Mouse (Mus musculus): Measurements from ENCODE around the gene Cyp2s1. TPM values are rescaled to one million over a fixed set of nuclear protein-coding genes. Genes with fewer than 3 reads are reported as not detected.
A peak's percentile ranks its signal among the peaks of the same experiment; 100 is the strongest.

The Cyp2s1 gene
- polyA plus RNA-seq, 1 experiment from 2014 or later = 3.9 TPM

- Histone ChIP-seq H3K4me3 (peak within 1 kb of the TSS; percentile 68), H3K9ac (peak within 1 kb of the TSS; percentile 74), H3K9me3 (no peaks in the 10 kb centered on the region), H3K36me3 (peaks cover 10% of the 10 kb centered on the region; the same call in 1 of the 2 replicates), H3K4me2 (peak within 1 kb of the TSS; percentile 76), H3K27ac (peak within 1 kb of the TSS; percentile 86), H3K4me1 (peaks cover 39% of the 10 kb centered on the region), H3K27me3 (no peaks in the 10 kb centered on the region)
- peak; percentile 91 for ATAC-seq (ENCODE audit: insufficient number of reproducible peaks, low FRiP score, low TSS enrichment, low read depth)
- 1% methylated on average over 25 of the region's 30 CpGs for WGBS
Observed at GRCm38 (mm10) chr7:25788220-25789128, 28.2 kb downstream of the Cyp2s1 start, which contains the start of gene Axl. Gene Axl (minus strand): TSS chr7:25788705.

DNA sequence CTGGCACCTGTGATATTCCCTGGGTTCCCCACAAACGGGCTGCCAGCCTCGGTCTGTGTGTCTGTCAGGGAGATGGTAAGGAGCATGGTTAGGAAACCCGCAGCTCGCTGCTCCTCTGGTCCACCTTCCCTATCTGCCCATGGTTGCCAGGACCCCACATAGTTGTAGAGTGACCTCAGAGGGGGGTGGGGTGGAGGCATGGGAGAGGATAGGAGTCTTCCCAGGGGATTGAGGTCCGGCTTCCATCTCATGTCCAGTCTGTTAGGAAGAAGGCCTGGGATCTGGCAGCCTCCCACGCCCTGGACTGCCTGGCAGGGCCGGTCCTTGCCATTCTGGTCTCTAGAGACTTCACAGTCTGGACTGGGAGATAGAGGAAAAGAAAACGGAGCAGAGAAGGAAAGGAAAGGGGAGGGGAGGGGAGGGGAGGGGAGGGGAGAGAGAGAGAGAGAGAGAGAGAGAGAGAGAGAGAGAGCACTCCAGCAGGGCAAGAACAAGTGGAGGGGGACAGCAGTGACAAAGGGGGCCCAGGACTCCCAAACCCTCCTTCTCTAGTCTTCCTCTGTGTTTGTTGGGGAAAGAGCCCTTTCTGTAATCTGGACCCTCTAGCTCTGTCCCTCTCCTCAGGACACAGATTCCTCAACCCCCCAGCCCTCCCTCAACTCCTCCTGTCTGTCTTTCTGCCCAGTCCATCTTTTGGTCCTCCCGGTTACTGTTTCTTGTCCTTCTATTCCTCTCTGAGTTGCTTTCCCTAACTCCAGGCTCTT, 29.1 kb downstream of the Cyp2s1 start:
- H3K9ac ChIP-seq = peak overlapping the region; percentile 74
- no peaks in the 10 kb centered on the region for H3K9me3 ChIP-seq
- H3K4me1 ChIP-seq = peaks cover 43% of the 10 kb centered on the region
- ATAC-seq (ENCODE audit: insufficient number of reproducible peaks, low FRiP score, low TSS enrichment, low read depth) = no peak
- peaks cover 13% of the 10 kb centered on the region; the same call in 1 of the 2 replicates for H3K36me3 ChIP-seq
- 23% methylated on average over 9 of the region's 9 CpGs for WGBS
- no peaks in the 10 kb centered on the region for H3K27me3 ChIP-seq
- peak overlapping the region; percentile 76 for H3K4me2 ChIP-seq
- peak overlapping the region; percentile 68 for H3K4me3 ChIP-seq
- peak overlapping the region; percentile 86; the same call in 1 of the 2 replicates for H3K27ac ChIP-seq

- Histone ChIP-seq H3K27ac (no peak overlapping the region), H3K4me3 (peak overlapping the region; percentile 68), H3K9ac (no peak overlapping the region)
Observed at GRCm38 (mm10) chr7:25786974-25787373, 29.7 kb downstream of the Cyp2s1 start.

GRCm38 (mm10) chr7:25785752-25786151, 31.0 kb downstream of the Cyp2s1 start:
- Histone ChIP-seq H3K27ac (no peak overlapping the region), H3K4me2 (no peak overlapping the region), H3K4me1 (peaks cover 60% of the 10 kb centered on the region), H3K27me3 (no peaks in the 10 kb centered on the region), H3K4me3 (no peak overlapping the region), H3K9me3 (no peaks in the 10 kb centered on the region), H3K9ac (no peak overlapping the region), H3K36me3 (peaks cover 13% of the 10 kb centered on the region; the same call in 1 of the 2 replicates)
- ATAC-seq (ENCODE audit: insufficient number of reproducible peaks, low FRiP score, low TSS enrichment, low read depth) = no peak
- WGBS = 68% methylated on average over 4 of the region's 4 CpGs

More at GRCm38 (mm10) chr7:25786974-25787373, 29.7 kb downstream of the Cyp2s1 start:
- ATAC-seq (ENCODE audit: insufficient number of reproducible peaks, low FRiP score, low TSS enrichment, low read depth) = no peak
- H3K36me3 ChIP-seq = peaks cover 13% of the 10 kb centered on the region; the same call in 1 of the 2 replicates
- H3K27me3 ChIP-seq = no peaks in the 10 kb centered on the region
- 63% methylated on average over 4 of the region's 4 CpGs for WGBS
- no peaks in the 10 kb centered on the region for H3K9me3 ChIP-seq
- H3K4me1 ChIP-seq = peaks cover 48% of the 10 kb centered on the region
- peak overlapping the region; percentile 76 for H3K4me2 ChIP-seq

GRCm38 (mm10) chr7:25784808-25785207, 31.9 kb downstream of the Cyp2s1 start:
- Histone ChIP-seq H3K9ac (no peak overlapping the region), H3K4me2 (no peak overlapping the region), H3K36me3 (peaks cover 13% of the 10 kb centered on the region; the same call in 1 of the 2 replicates), H3K4me1 (peaks cover 54% of the 10 kb centered on the region), H3K9me3 (no peaks in the 10 kb centered on the region), H3K27ac (no peak overlapping the region), H3K4me3 (no peak overlapping the region), H3K27me3 (no peaks in the 10 kb centered on the region)
- 55% methylated on average over 1 of the region's 1 CpGs for WGBS
- no peak for ATAC-seq (ENCODE audit: insufficient number of reproducible peaks, low FRiP score, low TSS enrichment, low read depth)

GRCm38 (mm10) chr7:25783746-25784145, 33.0 kb downstream of the Cyp2s1 start:
- WGBS = 61% methylated on average over 8 of the region's 8 CpGs
- Histone ChIP-seq H3K36me3 (peaks cover 14% of the 10 kb centered on the region), H3K27me3 (no peaks in the 10 kb centered on the region), H3K4me2 (no peak overlapping the region), H3K9me3 (no peaks in the 10 kb centered on the region), H3K4me3 (no peak overlapping the region), H3K4me1 (peaks cover 45% of the 10 kb centered on the region), H3K9ac (no peak overlapping the region), H3K27ac (no peak overlapping the region)
- no peak for ATAC-seq (ENCODE audit: insufficient number of reproducible peaks, low FRiP score, low TSS enrichment, low read depth)

DNA sequence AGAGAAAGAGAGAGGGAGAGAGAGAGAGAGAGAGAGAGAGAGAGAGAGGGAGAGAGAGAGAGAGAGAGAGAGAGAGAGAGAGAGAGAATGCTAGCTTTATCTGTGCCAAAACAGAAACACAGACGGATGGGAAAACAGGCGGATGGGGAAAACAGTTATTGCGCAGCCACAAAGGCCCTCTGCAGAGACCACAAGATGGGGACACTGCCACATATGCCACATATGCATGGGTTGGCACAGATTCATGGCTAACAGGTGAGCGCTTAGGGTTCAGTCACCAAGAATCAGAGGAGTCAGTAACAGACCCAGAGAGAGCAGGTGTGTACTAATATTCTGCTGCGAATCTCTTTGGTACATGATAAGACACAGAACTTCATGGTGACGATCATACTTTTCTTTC, 34.0 kb downstream of the Cyp2s1 start:
- Histone ChIP-seq H3K9ac (no peak overlapping the region), H3K9me3 (no peaks in the 10 kb centered on the region), H3K4me3 (no peak overlapping the region), H3K27ac (0 out of 2 replicates have a peak overlapping the region, but pooled peaks have one; percentile 91), H3K36me3 (peaks cover 24% of the 10 kb centered on the region), H3K4me2 (no peak overlapping the region), H3K4me1 (peaks cover 40% of the 10 kb centered on the region), H3K27me3 (no peaks in the 10 kb centered on the region)
- no peak for ATAC-seq (ENCODE audit: insufficient number of reproducible peaks, low FRiP score, low TSS enrichment, low read depth)
- 65% methylated on average over 6 of the region's 6 CpGs for WGBS

DNA sequence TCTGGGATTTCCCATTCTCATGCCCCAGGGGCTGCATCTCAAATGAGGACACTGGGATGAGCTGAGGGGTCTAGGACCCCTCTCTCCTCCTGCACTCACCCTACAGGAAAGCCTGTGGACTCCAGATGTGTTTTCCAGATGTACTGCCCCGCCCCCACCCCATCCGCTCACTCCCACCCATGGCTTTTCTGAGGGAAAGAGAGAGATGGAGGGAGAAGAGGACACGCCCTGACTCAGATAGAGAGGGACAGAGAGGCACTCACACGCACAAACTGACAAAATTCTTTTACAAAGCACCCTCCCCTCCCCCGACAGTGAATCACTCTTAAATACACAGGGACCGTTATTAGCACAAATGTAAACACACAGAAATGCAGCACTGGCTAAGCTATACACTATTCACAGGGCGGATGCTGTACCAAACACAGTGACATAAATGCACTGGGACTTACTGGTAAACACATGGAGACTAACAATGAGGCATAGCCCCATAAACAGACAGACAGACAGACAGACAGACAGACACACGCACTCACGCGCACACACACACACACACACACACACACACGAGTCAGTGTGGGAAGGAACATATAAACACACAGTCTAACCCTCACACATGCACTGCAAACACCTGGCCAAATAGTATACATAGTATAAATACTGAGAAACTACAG, 34.6 kb downstream of the Cyp2s1 start:
- H3K27ac ChIP-seq = peak overlapping the region; percentile 91
- H3K36me3 ChIP-seq = peaks cover 31% of the 10 kb centered on the region

DNA sequence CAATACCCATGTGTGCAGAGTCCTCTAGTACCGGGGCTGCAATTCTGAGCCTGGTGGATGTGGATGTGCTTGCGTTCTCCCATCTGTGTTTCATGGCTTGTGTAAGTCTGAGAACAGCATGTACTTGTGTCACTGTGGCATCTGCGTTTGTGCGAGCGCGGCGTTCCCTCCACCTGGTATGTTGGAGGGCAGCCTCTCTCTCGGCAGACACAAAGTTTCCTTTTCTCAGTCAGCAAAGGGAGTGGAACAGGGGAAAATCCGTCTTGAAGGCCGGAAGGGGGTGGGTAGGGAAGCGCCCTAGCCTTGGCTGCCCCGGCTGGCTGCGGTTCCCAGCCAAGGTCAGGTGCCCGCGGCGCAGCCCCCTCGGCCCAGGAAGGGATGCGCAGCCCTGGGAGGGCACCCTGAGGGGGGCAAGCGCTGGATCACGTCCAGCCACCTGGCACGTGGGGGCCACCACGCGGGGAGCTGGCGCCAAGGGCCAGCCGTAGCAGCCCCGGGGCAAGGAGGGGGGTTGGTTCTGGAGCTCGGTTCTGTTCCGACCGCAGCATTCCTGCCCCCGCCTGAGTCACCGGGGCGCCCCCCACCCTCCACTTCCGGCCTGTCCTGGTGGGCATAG, 35.3 kb downstream of the Cyp2s1 start:
- WGBS = 5% methylated on average over 33 of the region's 33 CpGs
- peak overlapping the region; percentile 69 for H3K4me2 ChIP-seq
- no peaks in the 10 kb centered on the region for H3K9me3 ChIP-seq
- peak overlapping the region; percentile 91 for H3K27ac ChIP-seq
- peaks cover 28% of the 10 kb centered on the region for H3K4me1 ChIP-seq
- ATAC-seq (ENCODE audit: insufficient number of reproducible peaks, low FRiP score, low TSS enrichment, low read depth) = peak; percentile 28; the same call in 1 of the 2 replicates
- peaks cover 37% of the 10 kb centered on the region for H3K36me3 ChIP-seq
- peak overlapping the region; percentile 37 for H3K4me3 ChIP-seq
- peak overlapping the region; percentile 31; the same call in 1 of the 2 replicates for H3K9ac ChIP-seq
- no peaks in the 10 kb centered on the region for H3K27me3 ChIP-seq

More for the DNA sequence above, 34.6 kb downstream of the Cyp2s1 start:
- Histone ChIP-seq H3K4me2 (peak overlapping the region; percentile 69), H3K27me3 (no peaks in the 10 kb centered on the region), H3K9ac (0 out of 2 replicates have a peak overlapping the region, but pooled peaks have one; percentile 31), H3K4me3 (peak overlapping the region; percentile 37), H3K4me1 (peaks cover 34% of the 10 kb centered on the region), H3K9me3 (no peaks in the 10 kb centered on the region)
- ATAC-seq (ENCODE audit: insufficient number of reproducible peaks, low FRiP score, low TSS enrichment, low read depth) = peak; percentile 16
- 29% methylated on average over 11 of the region's 11 CpGs for WGBS

DNA sequence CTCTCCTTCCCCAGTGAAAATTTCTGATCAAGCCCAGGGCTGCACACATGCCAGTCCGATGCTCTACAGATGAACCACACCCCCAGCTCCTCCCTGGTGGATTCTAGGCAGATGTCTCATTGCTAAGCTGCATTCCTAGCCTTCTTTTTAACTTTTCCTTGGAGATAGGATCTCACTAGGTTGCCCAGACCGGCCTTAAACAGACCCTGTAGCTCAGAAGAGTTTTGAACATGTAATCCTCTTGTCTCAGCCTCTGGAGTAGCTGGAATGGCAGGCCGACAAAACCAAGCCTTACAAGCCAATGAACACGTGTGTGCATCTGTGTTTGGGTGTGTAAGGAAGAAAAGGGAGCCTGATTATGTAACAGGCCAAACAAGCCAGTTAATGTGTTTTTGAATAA, 36.0 kb downstream of the Cyp2s1 start:
- 44% methylated on average over 4 of the region's 4 CpGs for whole genome bisulfite sequencing
- no peak overlapping the region for H3K4me3 ChIP-seq
- H3K27ac ChIP-seq = peak overlapping the region; percentile 91
- no peak overlapping the region for H3K9ac ChIP-seq
- H3K4me2 ChIP-seq = no peak overlapping the region
- H3K4me1 ChIP-seq = peaks cover 25% of the 10 kb centered on the region
- H3K27me3 ChIP-seq = no peaks in the 10 kb centered on the region
- peaks cover 40% of the 10 kb centered on the region for H3K36me3 ChIP-seq
- H3K9me3 ChIP-seq = no peaks in the 10 kb centered on the region
- ATAC-seq (ENCODE audit: insufficient number of reproducible peaks, low FRiP score, low TSS enrichment, low read depth) = no peak

DNA sequence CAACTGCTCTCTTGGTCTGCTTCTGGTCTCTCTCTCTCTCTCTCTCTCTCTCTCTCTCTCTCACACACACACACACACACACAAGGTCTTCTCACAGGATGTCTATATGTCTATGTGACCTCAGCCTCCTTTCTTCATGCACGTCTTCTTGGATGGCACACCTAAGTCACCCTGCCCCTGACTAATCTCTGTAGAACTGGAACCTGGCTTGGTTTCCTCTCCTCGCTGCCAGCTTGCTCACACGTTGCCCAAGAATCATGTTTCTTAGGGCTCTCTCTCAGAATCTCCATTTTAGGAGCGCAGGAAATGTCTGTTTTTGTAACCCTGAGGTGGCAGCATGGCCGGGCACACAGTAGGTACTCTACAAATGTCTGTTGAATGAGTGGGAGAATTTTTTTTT, 36.7 kb downstream of the Cyp2s1 start:
- WGBS = 87% methylated on average over 5 of the region's 5 CpGs
- Histone ChIP-seq H3K4me1 (peaks cover 24% of the 10 kb centered on the region), H3K36me3 (peaks cover 42% of the 10 kb centered on the region)

More for the DNA sequence above, 36.7 kb downstream of the Cyp2s1 start:
- Histone ChIP-seq H3K9me3 (no peaks in the 10 kb centered on the region), H3K27me3 (no peaks in the 10 kb centered on the region), H3K9ac (no peak overlapping the region), H3K27ac (no peak overlapping the region), H3K4me2 (no peak overlapping the region), H3K4me3 (no peak overlapping the region)
- no peak for ATAC-seq (ENCODE audit: insufficient number of reproducible peaks, low FRiP score, low TSS enrichment, low read depth)
